Mouse (Mus musculus) cerebellum, postnatal 4 days (tissue): ENCODE data around the gene Cdc42se2.

ENCODE experiments used
- DNase-seq, 2 experiments: peaks; one replicate each; pipeline ENCODE4 v3.0.0; 2022; ENCODE audit warnings: low spot score in 2 of 2, mixed read lengths in 1 of 2

Gene Cdc42se2

GRCm38 (mm10) chr11:54710512-54711293 is 76.8 kb downstream of the Cdc42se2 start:
- no peak for DNase-seq

- no peak for DNase-seq
Measured at GRCm38 (mm10) chr11:54709645-54710044, 77.8 kb downstream of the Cdc42se2 start.

GRCm38 (mm10) chr11:54708153-54708552 is 79.3 kb downstream of the Cdc42se2 start:
- no peak for DNase-seq

- peak; percentile 48 to 73 for DNase-seq
Measured at GRCm38 (mm10) chr11:54703306-54703705, 84.2 kb downstream of the Cdc42se2 start.

- no peak for DNase-seq
Measured at GRCm38 (mm10) chr11:54701848-54702247, 85.6 kb downstream of the Cdc42se2 start.

GRCm38 (mm10) chr11:54699972-54700371 is 87.5 kb downstream of the Cdc42se2 start:
- no peak for DNase-seq

GRCm38 (mm10) chr11:54698636-54699035 is 88.8 kb downstream of the Cdc42se2 start:
- no peak for DNase-seq

- no peak for DNase-seq
Measured at GRCm38 (mm10) chr11:54697611-54698010, 89.9 kb downstream of the Cdc42se2 start.

- no peak for DNase-seq
Measured at GRCm38 (mm10) chr11:54695951-54696350, 91.5 kb downstream of the Cdc42se2 start.

GRCm38 (mm10) chr11:54694291-54694690 is 93.2 kb downstream of the Cdc42se2 start:
- no peak for DNase-seq

GRCm38 (mm10) chr11:54693696-54694095 is 93.8 kb downstream of the Cdc42se2 start:
- DNase-seq, result no peak

- DNase-seq, result no peak
Measured at GRCm38 (mm10) chr11:54691179-54691578, 96.3 kb downstream of the Cdc42se2 start.

- DNase-seq, result no peak
Measured at GRCm38 (mm10) chr11:54690171-54690570, 97.3 kb downstream of the Cdc42se2 start.

GRCm38 (mm10) chr11:54684831-54685230 is 102.6 kb downstream of the Cdc42se2 start:
- no peak for DNase-seq

GRCm38 (mm10) chr11:54679141-54679540 is 108.3 kb downstream of the Cdc42se2 start:
- DNase-seq, result no peak

- DNase-seq, result no peak
Measured at GRCm38 (mm10) chr11:54675792-54676489, 111.5 kb downstream of the Cdc42se2 start.

GRCm38 (mm10) chr11:54673575-54674298 is 113.7 kb downstream of the Cdc42se2 start:
- DNase-seq, result no peak
